Mouse (Mus musculus) hindbrain, embryonic 12.5 days (tissue): Measurements from ENCODE around the gene Eif2b2. TPM values are rescaled to one million over a fixed set of nuclear protein-coding genes. Genes with fewer than 3 reads are reported as not detected.

Experiments
- ATAC-seq: fragments of 200-750 bp; cut with Nextera tagmentation; 2 replicates; pipeline ENCODE4 v1.8.0; 2017; ENCODE audit warnings: moderate TSS enrichment; ENCODE audit not compliant: low FRiP score
- H3K27ac ChIP-seq: fragments of 300-500 bp; sonication (generic); 2 replicates; pipeline ENCODE4 v1.5.1; 2016; ENCODE audit warnings: mild to moderate bottlenecking
- H3K27me3 ChIP-seq: fragments of 300-500 bp; sonication (generic); 2 replicates; pipeline ENCODE4 v1.6.1; 2016; ENCODE audit warnings: mild to moderate bottlenecking
- H3K36me3 ChIP-seq: fragments of 300-500 bp; sonication (generic); 2 replicates; pipeline ENCODE4 v1.6.1; 2016; ENCODE audit warnings: mild to moderate bottlenecking
- H3K4me1 ChIP-seq: fragments of 300-500 bp; sonication (generic); 2 replicates; pipeline ENCODE4 v1.6.1; 2016
- H3K4me2 ChIP-seq: fragments of 300-500 bp; sonication (generic); replicated peaks from 2 replicates; pipeline ENCODE4 v1.6.1; 2016; ENCODE audit warnings: mild to moderate bottlenecking
- H3K4me3 ChIP-seq: fragments of 300-500 bp; sonication (generic); 2 replicates; pipeline ENCODE4 v1.5.1; 2016; ENCODE audit warnings: mild to moderate bottlenecking
- H3K9ac ChIP-seq: fragments of 300-500 bp; sonication (generic); 2 replicates; pipeline ENCODE4 v1.6.1; 2016; ENCODE audit warnings: mild to moderate bottlenecking, moderate library complexity
- H3K9me3 ChIP-seq: fragments of 300-500 bp; sonication (generic); replicated peaks from 2 replicates; pipeline ENCODE4 v1.6.1; 2016; ENCODE audit warnings: mild to moderate bottlenecking
- WGBS: fragments of 180-500 bp; shearing (Covaris S2); methylation state at CpG from one replicate; pipeline ENCODE4 v1.1.7; 2016; 5-methylcytosine and 5-hydroxymethylcytosine counted together
- microRNA-seq: library from miRNA; unstranded; fragments of <30 nt; microRNA quantifications from one replicate; pipeline ENCODE4, GENCODE M21; 2017
- polyA plus RNA-seq: library from polyadenylated mRNA; unstranded; fragments of >200 nt; fragmentation: Nextera tagmentation; extraction: Ambion mirVana; gene quantifications from 2 replicates; pipeline ENCODE4 v1.2.1, GENCODE M21; 2016

The Eif2b2 gene
- polyA plus RNA-seq, 1 experiment from 2014 or later = 82.4 TPM

DNA sequence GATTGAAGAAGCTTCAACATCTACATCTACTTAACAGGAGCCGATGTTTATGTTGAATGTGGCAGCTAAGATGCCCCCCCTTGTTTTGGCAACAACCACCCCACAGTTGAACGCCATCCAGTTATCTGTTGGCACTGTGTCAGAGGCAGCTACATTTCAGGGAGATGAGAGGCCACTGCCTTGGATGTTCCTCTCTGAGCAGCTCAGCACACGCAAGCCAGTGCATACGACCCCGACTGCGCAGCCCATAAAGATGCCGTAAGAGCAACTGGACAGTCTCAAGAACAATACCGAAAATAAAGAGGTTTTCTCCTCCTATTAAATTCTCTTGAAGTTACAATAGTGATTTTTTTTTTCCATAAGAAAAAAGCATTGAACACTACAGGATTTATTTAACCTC lies 45.2 kb downstream of the Eif2b2 start:
- Histone ChIP-seq H3K9me3 (no peaks in the 10 kb centered on the region), H3K4me3 (no peak overlapping the region), H3K9ac (no peak overlapping the region), H3K4me2 (no peak overlapping the region), H3K27me3 (no peaks in the 10 kb centered on the region), H3K36me3 (no peaks in the 10 kb centered on the region; the same call in 1 of the 2 replicates), H3K27ac (no peak overlapping the region), H3K4me1 (peaks cover 3% of the 10 kb centered on the region; the same call in 1 of the 2 replicates)
- no peak for ATAC-seq
- WGBS = 73% methylated on average over 8 of the region's 8 CpGs

DNA sequence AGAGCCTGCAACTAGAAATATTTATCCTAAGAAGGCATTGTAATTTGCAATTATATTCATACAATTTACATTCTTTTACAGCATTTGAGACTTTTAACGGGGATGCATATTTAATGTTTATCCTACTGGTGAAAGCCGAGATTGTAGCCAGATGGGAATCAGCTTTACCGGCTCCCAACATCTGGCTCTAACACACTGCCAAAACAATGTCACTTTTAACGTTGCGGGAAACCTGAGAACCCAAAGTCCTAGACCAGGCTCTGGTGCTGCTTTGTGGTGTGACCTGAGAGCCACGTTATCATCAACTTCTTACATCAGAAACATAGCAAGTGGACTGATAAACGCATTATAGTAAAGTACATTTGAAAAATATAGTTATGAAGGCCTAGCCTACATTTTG lies 45.7 kb downstream of the Eif2b2 start:
- no peak overlapping the region for H3K4me2 ChIP-seq
- peaks cover 4% of the 10 kb centered on the region for H3K4me1 ChIP-seq
- no peak overlapping the region for H3K9ac ChIP-seq
- H3K27me3 ChIP-seq = no peaks in the 10 kb centered on the region
- 58% methylated on average over 7 of the region's 7 CpGs for WGBS
- no peak overlapping the region for H3K4me3 ChIP-seq
- no peaks in the 10 kb centered on the region; the same call in 1 of the 2 replicates for H3K36me3 ChIP-seq
- H3K9me3 ChIP-seq = no peaks in the 10 kb centered on the region
- H3K27ac ChIP-seq = no peak overlapping the region
- no peak for ATAC-seq

DNA sequence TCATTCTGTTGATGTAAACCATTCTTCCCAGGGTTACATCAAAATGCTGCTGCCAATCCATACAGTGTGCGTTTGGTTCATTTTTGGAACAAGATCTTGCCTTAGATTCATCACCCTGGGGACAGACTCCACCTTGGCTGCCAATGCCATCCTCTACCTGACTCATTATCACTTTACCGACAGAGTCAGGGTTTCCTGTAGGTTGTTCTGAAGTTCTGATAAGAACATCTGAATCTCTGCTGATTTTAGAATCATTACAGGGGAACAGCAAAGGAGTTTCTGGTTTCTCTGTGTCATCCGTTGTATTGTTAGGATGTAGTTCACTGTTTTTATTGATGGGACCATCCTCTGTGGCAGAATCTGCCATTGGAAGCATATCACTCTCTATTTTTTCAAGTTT lies 47.0 kb downstream of the Eif2b2 start:
- H3K27ac ChIP-seq = no peak overlapping the region
- H3K36me3 ChIP-seq = no peaks in the 10 kb centered on the region; the same call in 1 of the 2 replicates
- WGBS = 89% methylated on average over 3 of the region's 3 CpGs
- H3K9me3 ChIP-seq = no peaks in the 10 kb centered on the region
- H3K27me3 ChIP-seq = no peaks in the 10 kb centered on the region
- H3K4me3 ChIP-seq = no peak overlapping the region
- H3K4me2 ChIP-seq = no peak overlapping the region
- H3K9ac ChIP-seq = no peak overlapping the region
- no peak for ATAC-seq
- H3K4me1 ChIP-seq = peaks cover 6% of the 10 kb centered on the region

DNA sequence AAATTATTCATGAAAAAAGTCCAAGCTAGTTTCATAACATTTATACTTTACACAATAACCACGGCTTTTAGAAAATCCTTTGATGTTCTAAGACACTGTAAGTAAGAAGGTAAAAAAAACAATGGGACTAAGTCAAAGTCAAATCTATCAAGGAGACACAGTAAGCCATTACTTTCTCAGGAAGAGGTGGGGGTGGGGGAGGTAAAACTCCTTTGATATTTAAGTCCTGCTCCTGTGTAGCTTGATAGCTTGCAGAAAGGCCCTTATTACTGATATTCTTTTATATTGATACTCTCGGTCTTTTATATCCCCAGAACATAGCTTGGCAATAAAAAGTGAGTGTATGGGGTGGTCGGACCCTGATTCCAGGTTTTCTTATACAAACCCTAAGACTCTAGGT lies 50.5 kb downstream of the Eif2b2 start:
- ATAC-seq = no peak
- Histone ChIP-seq H3K27ac (peak overlapping the region; percentile 84), H3K4me1 (peaks cover 6% of the 10 kb centered on the region), H3K36me3 (no peaks in the 10 kb centered on the region; the same call in 1 of the 2 replicates), H3K4me2 (peak overlapping the region; percentile 52), H3K27me3 (no peaks in the 10 kb centered on the region), H3K9ac (peak overlapping the region; percentile 65), H3K9me3 (no peaks in the 10 kb centered on the region), H3K4me3 (peak overlapping the region; percentile 49)
- WGBS = 60% methylated on average over 3 of the region's 3 CpGs

DNA sequence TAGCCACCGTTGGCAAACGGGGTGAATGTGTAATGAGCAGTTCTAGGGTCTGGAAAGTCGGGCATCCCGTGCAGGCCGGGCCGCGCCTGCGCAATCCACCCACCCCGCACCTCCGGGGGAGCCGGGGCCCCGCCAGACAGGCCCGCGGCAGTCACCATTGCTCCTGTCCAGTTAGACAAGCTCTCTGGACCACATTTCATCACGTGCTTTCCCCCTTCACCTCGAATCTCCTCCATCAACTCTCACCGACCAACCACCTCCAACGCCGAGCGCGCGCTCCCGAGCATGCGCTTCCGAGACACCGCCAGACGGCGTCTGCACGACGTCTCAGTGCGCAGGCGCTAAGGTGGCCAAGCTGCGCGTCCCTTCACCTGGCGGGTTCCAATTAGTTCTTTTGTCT lies 51.0 kb downstream of the Eif2b2 start, which contains the start of gene Mlh3:
TSS of gene Mlh3 (minus strand) at position 281 of the 400 bp plus-strand sequence.
- H3K27me3 ChIP-seq = no peaks in the 10 kb centered on the region
- WGBS = under 1% methylated on average over 35 of the region's 35 CpGs
- peak within 1 kb of the TSS; percentile 65 for H3K9ac ChIP-seq
- H3K9me3 ChIP-seq = no peaks in the 10 kb centered on the region
- peak within 1 kb of the TSS; percentile 84 for H3K27ac ChIP-seq
- H3K4me1 ChIP-seq = peaks cover 3% of the 10 kb centered on the region; the same call in 1 of the 2 replicates
- H3K4me2 ChIP-seq = peak within 1 kb of the TSS; percentile 52
- H3K36me3 ChIP-seq = no peaks in the 10 kb centered on the region; the same call in 1 of the 2 replicates
- peak within 1 kb of the TSS; percentile 49 for H3K4me3 ChIP-seq
- peak; percentile 95 for ATAC-seq

DNA sequence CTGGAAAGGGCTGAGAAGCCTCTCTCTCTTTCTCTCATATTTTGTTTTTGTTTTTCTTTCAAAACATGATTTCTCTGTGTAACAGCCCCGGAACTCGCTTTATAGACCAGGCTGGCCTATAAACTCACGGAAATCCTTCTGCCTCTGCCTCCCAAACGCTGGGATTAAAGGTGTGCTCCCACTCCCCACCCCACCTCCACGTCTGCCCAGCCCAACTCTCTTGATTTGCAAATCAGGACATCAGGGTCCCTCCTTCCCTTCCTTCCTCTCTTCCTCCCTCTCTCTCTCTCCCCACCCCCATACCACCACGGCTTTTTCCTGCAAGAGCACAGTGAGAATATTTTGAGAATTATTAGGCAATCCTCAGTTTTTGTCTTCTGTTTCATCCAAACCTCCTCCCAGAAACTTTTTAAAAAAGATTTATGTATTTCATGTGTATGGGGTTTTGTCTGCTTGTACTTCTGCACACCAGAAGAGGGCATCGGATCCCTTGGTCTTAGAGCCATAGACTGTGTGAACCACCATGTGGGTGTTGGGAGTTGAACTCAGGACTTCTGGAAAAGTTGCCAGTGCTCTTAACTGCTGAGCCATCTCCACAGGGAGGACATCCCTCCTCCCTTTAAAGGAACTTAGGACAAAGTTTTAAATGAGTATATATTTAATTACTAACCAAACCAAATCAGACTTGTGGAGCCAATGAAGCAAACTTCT lies 52.0 kb downstream of the Eif2b2 start:
- no peak for ATAC-seq
- Histone ChIP-seq H3K4me3 (no peak overlapping the region), H3K36me3 (no peaks in the 10 kb centered on the region; the same call in 1 of the 2 replicates), H3K9ac (no peak overlapping the region), H3K27ac (no peak overlapping the region), H3K4me1 (peaks cover 3% of the 10 kb centered on the region; the same call in 1 of the 2 replicates), H3K9me3 (no peaks in the 10 kb centered on the region), H3K27me3 (no peaks in the 10 kb centered on the region), H3K4me2 (no peak overlapping the region)
- WGBS = 79% methylated on average over 7 of the region's 7 CpGs

DNA sequence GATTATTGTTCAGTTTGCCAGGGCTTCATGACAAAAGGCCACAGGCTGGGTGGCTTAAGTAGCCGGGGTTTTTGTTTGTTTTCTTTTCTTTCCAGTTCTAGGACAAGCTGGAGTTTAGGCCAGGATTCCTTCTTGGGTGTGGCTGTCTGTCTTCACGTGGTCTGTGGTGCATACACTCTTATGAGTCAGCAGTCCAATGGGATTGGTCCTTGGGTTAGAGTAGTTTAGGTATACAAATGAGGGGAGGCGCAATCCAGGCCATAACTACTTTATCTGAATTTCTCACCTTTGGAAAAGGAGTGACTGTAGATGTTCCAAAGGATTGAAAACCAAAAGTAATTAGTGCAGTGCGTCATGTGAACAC lies 52.5 kb downstream of the Eif2b2 start:
- no peaks in the 10 kb centered on the region for H3K9me3 ChIP-seq
- no peak overlapping the region for H3K9ac ChIP-seq
- H3K4me1 ChIP-seq = peaks cover 3% of the 10 kb centered on the region; the same call in 1 of the 2 replicates
- H3K4me3 ChIP-seq = no peak overlapping the region
- H3K36me3 ChIP-seq = no peaks in the 10 kb centered on the region; the same call in 1 of the 2 replicates
- WGBS = 71% methylated on average over 4 of the region's 4 CpGs
- H3K4me2 ChIP-seq = no peak overlapping the region
- no peaks in the 10 kb centered on the region for H3K27me3 ChIP-seq
- no peak overlapping the region for H3K27ac ChIP-seq
- no peak for ATAC-seq

DNA sequence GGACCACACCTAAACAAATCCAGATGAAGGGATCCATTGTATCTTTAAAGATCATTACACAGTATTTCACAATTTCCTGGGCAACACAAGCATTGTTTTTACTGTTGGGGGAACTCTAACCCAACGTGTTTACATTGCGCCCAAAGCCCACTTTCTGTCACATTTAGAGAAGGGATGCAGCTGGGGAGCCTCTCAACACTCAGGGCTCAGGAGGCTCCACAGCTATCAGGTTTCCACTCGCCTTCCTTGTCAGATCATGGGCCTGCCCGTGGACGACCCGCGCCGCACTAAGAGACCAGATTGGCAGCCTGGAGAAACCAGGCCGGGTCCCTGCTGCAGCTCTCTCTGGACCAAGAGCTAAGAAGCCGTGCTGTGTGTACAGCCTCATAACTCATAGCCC lies 54.2 kb downstream of the Eif2b2 start:
- 68% methylated on average over 10 of the region's 10 CpGs for WGBS

More for the DNA sequence above, 54.2 kb downstream of the Eif2b2 start:
- Histone ChIP-seq H3K27me3 (no peaks in the 10 kb centered on the region), H3K9me3 (no peaks in the 10 kb centered on the region), H3K27ac (no peak overlapping the region), H3K4me3 (no peak overlapping the region), H3K4me2 (no peak overlapping the region), H3K36me3 (0 out of 2 replicates have a peak, but pooled peaks cover 4% of the 10 kb centered on the region), H3K9ac (no peak overlapping the region), H3K4me1 (peaks cover 3% of the 10 kb centered on the region; the same call in 1 of the 2 replicates)
- no peak for ATAC-seq

Small RNA genes lying within 50 kb of the gene (microRNA-seq; reads per million reads assigned to microRNA genes)
- not detected for gene Mir6938

Other genes starting within 250 kb of the Eif2b2 start
- gene Fcf1, start 248.6 kb upstream of the Eif2b2 start, polyA plus RNA-seq = 112 and 120 TPM in 2 replicates
- gene Arel1, start 248.6 kb upstream of the Eif2b2 start, polyA plus RNA-seq = 31.3 and 33.0 TPM in 2 replicates
- 38.5 and 40.3 TPM in 2 replicates for gene Ylpm1, start 223.2 kb upstream of the Eif2b2 start, polyA plus RNA-seq
- 3.2 and 4.0 TPM in 2 replicates for gene Prox2, start 108.7 kb upstream of the Eif2b2 start, polyA plus RNA-seq
- gene Dlst, start 108.6 kb upstream of the Eif2b2 start, polyA plus RNA-seq = 102 and 109 TPM in 2 replicates
- gene Rps6kl1, start 68.2 kb upstream of the Eif2b2 start, polyA plus RNA-seq = 7.2 and 7.6 TPM in 2 replicates
- gene Pgf, start 41.7 kb upstream of the Eif2b2 start, polyA plus RNA-seq = 10.6 and 11.2 TPM in 2 replicates
- gene Mlh3, start 51.1 kb downstream of the Eif2b2 start, polyA plus RNA-seq = 9.1 and 9.8 TPM in 2 replicates
- gene Acyp1, start 69.0 kb downstream of the Eif2b2 start, polyA plus RNA-seq = 62.2 and 67.9 TPM in 2 replicates
- 1.3 and 1.4 TPM in 2 replicates for gene Zc2hc1c, start 69.1 kb downstream of the Eif2b2 start, polyA plus RNA-seq
- 26.7 and 28.2 TPM in 2 replicates for gene Nek9, start 119.9 kb downstream of the Eif2b2 start, polyA plus RNA-seq
- 238 and 247 TPM in 2 replicates for gene Tmed10, start 155.4 kb downstream of the Eif2b2 start, polyA plus RNA-seq